Comparison of ENCODE assay signal across 8 mouse cellular contexts in the genomic region with DNA sequence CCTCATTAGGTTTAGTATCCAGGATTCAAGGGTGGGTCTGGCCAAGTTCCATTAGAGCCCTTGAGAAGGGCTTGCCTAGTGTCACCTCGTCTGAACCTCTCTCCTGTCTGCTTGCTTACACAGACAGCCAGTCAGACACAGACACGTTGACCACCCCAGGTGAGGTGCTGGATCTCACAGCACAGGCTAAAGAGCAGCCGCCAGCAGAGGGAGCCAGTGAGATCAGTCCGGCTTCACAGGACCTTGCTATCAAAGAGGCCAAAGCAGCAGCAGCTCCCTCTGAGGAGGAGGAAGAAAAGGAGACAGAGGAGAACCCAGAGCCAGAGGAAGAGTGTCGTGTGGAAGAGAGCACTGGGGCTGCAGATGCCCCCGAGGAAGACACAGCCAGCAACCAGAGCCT. TPM values are rescaled to one million over a fixed set of nuclear protein-coding genes. Genes with fewer than 3 reads are reported as not detected.
DNase-seq lines count a peak whose midpoint lies in the region; ATAC-seq lines count a peak whose summit lies in the region.

No protein-coding gene starts in this region.

- DNase-seq in c-Kit-negative CD71-positive TER-119-positive erythroid progenitor cells, embryonic 14.5 days (ENCODE audit: low read depth, low spot score), result peak; percentile 53
- DNase-seq in heart, postnatal 14 days, result peak; percentile 84 to 90
- DNase-seq in layer of hippocampus, adult 11-12 months (ENCODE audit: low spot score), result peak; percentile 86
- DNase-seq in lung, adult 18-20 months, result peak; percentile 81 to 83
- DNase-seq in thymus, adult 18-20 months, result peak; percentile 56 to 62

- 14% methylated on average over 6 of the region's 6 CpGs for WGBS in forebrain, embryonic 13.5 days

- no peaks in the 10 kb centered on the region for H3K9me3 ChIP-seq in forebrain, embryonic 13.5 days (replicated peaks)

- no peak overlapping the region for H3K9ac ChIP-seq in forebrain, embryonic 13.5 days

- intact Hi-C loops in heart, postnatal 14 days (cut with DNase I), result no loop called here

- peak; percentile 37 for ATAC-seq in CD4-positive, CD25-positive, alpha-beta regulatory T cell, adult 4 months
- ATAC-seq in forebrain, embryonic 13.5 days, result peak; percentile 57; the same call in 1 of the 2 replicates
- ATAC-seq in neutrophil, adult 5-6 weeks (ENCODE audit: extremely low read depth, insufficient number of reproducible peaks, low FRiP score, poor library complexity, severe bottlenecking), result peak; percentile 47; the same call in 1 of the 2 replicates

- H3K27ac ChIP-seq in forebrain, embryonic 13.5 days, result no peak overlapping the region

- H3K36me3 ChIP-seq in forebrain, embryonic 13.5 days (ENCODE audit: poor library complexity, severe bottlenecking), result no peaks in the 10 kb centered on the region

- no peak overlapping the region for H3K4me2 ChIP-seq in forebrain, embryonic 13.5 days

- H3K4me1 ChIP-seq in forebrain, embryonic 13.5 days, result peaks cover 4% of the 10 kb centered on the region; the same call in 1 of the 2 replicates

- no peaks in the 10 kb centered on the region for H3K27me3 ChIP-seq in forebrain, embryonic 13.5 days

- H3K4me3 ChIP-seq in forebrain, embryonic 13.5 days, result no peak overlapping the region

RNA-seq across cellular contexts. Expression of a gene that starts 47.3 kb away (rescaled TPM):
- polyA plus RNA-seq in CD4-positive, CD25-positive, alpha-beta regulatory T cell, adult 4 months (2017; shearing (Covaris generic)), result 100 to 1,000 TPM; 103 to 115 TPM
- 77.3 and 77.5 TPM in 2 replicates for polyA plus RNA-seq in forebrain, embryonic 13.5 days (2015; fragmentation: Nextera tagmentation; extraction: Ambion mirVana)
- 10 to 100 TPM; 46.5 to 52.1 TPM for total RNA-seq in heart, postnatal 14 days (2021)
- 38.7 and 50.6 TPM in 2 replicates for total RNA-seq in neutrophil, adult 5-6 weeks (2017)
